Mouse (Mus musculus) hindbrain, embryonic 14.5 days (tissue): ENCODE measurements around the gene Iqch. TPM values are rescaled to one million over a fixed set of nuclear protein-coding genes. Genes with fewer than 3 reads are reported as not detected.
A peak's percentile ranks its signal among the peaks of the same experiment; 100 is the strongest.

Experiments used
- ATAC-seq: fragments of 200-750 bp; cut with Nextera tagmentation; 2 replicates; pipeline ENCODE4 v1.8.0; 2017; ENCODE audit warnings: moderate number of reproducible peaks, mild to moderate bottlenecking, moderate TSS enrichment, moderate library complexity; ENCODE audit not compliant: low FRiP score
- DNase-seq: peaks from one replicate; pipeline ENCODE4 v3.0.0-alpha.2; 2015; ENCODE audit warnings: low spot score
- H3K27ac ChIP-seq: fragments of 300-500 bp; sonication (generic); 2 replicates; pipeline ENCODE4 v1.5.1; 2014; ENCODE audit warnings: mild to moderate bottlenecking, moderate library complexity
- H3K27me3 ChIP-seq: fragments of 300-500 bp; sonication (generic); 2 replicates; pipeline ENCODE4 v1.6.1; 2014; ENCODE audit warnings: mild to moderate bottlenecking, low read length, mixed read lengths; ENCODE audit not compliant: control insufficient read depth, insufficient read depth
- H3K36me3 ChIP-seq: fragments of 300-500 bp; sonication (generic); replicated peaks from 2 replicates; pipeline ENCODE4 v1.6.1; 2014; ENCODE audit not compliant: control insufficient read depth, insufficient read depth
- H3K4me1 ChIP-seq: fragments of 300-500 bp; sonication (generic); replicated peaks from 2 replicates; pipeline ENCODE4 v1.6.1; 2014; ENCODE audit warnings: antibody characterized with exemption, low read length, mixed read lengths; ENCODE audit not compliant: control insufficient read depth, insufficient read depth
- H3K4me2 ChIP-seq: fragments of 300-500 bp; sonication (generic); replicated peaks from 2 replicates; pipeline ENCODE4 v1.6.1; 2014; ENCODE audit warnings: mild to moderate bottlenecking, moderate library complexity
- H3K4me3 ChIP-seq: fragments of 300-500 bp; sonication (generic); replicated peaks from 2 replicates; pipeline ENCODE4 v1.5.1; 2014; ENCODE audit warnings: mild to moderate bottlenecking, low read length
- H3K9ac ChIP-seq: fragments of 300-500 bp; sonication (generic); 2 replicates; pipeline ENCODE4 v1.6.1; 2014
- H3K9me3 ChIP-seq: fragments of 300-500 bp; sonication (generic); 2 replicates; pipeline ENCODE4 v1.6.1; 2016; ENCODE audit warnings: low read length; ENCODE audit not compliant: control insufficient read depth
- WGBS: fragments of 180-500 bp; shearing (Covaris S2); extraction: QIAGEN DNeasy Blood & Tissue Kit; methylation state at CpG from one replicate; pipeline ENCODE4 v1.1.7; 2014; 5-methylcytosine and 5-hydroxymethylcytosine counted together
- polyA plus RNA-seq: library from polyadenylated mRNA; unstranded; fragments of >200 nt; fragmentation: Nextera tagmentation; extraction: Ambion mirVana; gene quantifications from 2 replicates; pipeline ENCODE4 v1.2.1, GENCODE M21; 2014

Gene Iqch
- polyA plus RNA-seq, 1 experiment from 2014 or later, result 0.37 TPM

DNA sequence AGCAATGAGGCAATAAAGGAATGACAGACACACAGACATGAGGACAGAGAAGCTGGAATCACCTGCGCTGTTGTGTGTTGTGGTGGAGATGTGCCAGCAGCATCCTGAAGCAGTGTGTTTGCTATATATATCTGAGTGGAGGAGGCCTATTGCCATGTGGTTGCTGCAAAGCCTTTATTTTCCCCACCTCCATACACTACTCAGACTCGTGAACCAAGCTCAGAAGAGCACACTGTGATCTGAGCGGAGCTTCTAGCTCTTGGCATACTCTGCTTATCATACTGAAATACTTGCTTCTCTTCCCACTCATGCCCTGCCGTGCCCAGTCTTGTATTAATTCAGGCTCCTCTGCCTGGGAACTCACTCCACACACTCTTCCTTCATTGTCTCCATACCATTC is 20.5 kb downstream of the Iqch start:
- Histone ChIP-seq H3K36me3 (no peaks in the 10 kb centered on the region), H3K4me1 (no peaks in the 10 kb centered on the region), H3K4me2 (no peak overlapping the region), H3K27ac (no peak overlapping the region), H3K4me3 (no peak overlapping the region), H3K9ac (no peak overlapping the region), H3K27me3 (no peaks in the 10 kb centered on the region), H3K9me3 (peaks cover 5% of the 10 kb centered on the region)
- 83% methylated on average over 4 of the region's 4 CpGs for WGBS
- DNase-seq (no peak), ATAC-seq (no peak)

DNA sequence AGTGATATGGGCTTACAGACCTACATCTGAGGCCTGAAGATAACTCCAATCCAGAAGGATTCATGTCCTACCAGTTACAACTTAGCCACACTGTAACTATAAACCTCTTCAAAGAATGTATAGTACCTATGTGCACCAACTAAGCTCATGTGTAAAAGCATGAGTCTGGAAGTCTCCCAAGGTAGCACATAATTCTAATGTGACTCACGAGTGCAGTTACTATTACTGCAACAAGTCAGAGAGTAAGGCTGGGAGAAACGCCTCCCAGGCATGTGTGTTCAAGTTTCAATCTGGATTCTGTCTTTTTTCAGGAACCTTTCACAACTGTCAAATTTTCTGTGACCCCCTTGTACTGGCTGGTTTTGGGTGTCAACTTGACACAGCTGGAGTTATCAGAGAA is 22.2 kb downstream of the Iqch start:
- WGBS, result 90% methylated on average over 2 of the region's 2 CpGs
- no peak for ATAC-seq

DNA sequence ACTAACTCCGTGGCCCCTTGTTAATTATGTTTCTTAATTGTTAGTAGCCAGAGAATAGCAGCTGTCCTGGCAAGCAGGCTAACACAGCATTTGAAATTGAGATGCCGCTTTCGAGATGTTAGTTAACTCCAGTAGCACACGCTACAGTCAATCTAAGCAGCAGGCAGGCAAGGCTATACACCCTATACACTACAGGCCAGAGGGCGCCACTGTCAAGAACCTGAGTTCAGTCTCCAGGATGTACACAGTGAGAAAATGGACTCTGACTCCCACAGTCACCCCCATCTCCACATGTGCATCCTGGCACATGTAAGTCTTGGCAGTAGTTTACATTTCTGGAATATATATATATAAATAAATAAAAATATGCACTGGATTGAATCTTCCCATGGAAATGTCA is 22.6 kb downstream of the Iqch start:
- no peaks in the 10 kb centered on the region for H3K27me3 ChIP-seq
- H3K9ac ChIP-seq, result no peak overlapping the region
- ATAC-seq (no peak), DNase-seq (no peak)
- no peaks in the 10 kb centered on the region for H3K36me3 ChIP-seq
- no peak overlapping the region for H3K4me2 ChIP-seq
- WGBS, result 86% methylated on average over 5 of the region's 5 CpGs
- H3K9me3 ChIP-seq, result no peaks in the 10 kb centered on the region
- no peak overlapping the region for H3K27ac ChIP-seq
- H3K4me1 ChIP-seq, result no peaks in the 10 kb centered on the region
- no peak overlapping the region for H3K4me3 ChIP-seq

More for the DNA sequence above, 22.2 kb downstream of the Iqch start:
- H3K9me3 ChIP-seq, result no peaks in the 10 kb centered on the region
- H3K4me1 ChIP-seq, result no peaks in the 10 kb centered on the region
- no peaks in the 10 kb centered on the region for H3K36me3 ChIP-seq
- H3K27me3 ChIP-seq, result no peaks in the 10 kb centered on the region
- no peak overlapping the region for H3K4me2 ChIP-seq
- H3K27ac ChIP-seq, result no peak overlapping the region
- H3K4me3 ChIP-seq, result no peak overlapping the region
- H3K9ac ChIP-seq, result no peak overlapping the region
- no peak for DNase-seq

DNA sequence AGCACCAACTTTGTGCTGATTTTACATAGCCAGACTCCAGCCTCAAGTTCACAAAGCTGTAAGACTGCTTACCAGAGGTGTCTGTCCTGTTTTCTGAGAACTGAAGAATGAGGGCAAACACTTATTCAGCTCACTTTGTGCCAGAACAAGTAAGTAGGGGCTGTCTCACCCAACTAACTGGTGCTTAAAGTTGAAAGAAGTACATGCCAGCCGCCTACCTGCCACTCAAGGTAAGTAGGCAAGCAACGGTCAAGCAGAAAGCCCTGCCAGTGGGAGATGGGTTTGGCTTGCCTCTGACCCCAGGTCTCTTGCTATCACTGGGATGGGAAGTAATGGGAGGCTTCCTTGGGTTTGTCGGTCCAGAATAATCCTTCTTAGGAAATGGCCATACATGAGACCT is 24.8 kb downstream of the Iqch start:
- H3K27me3 ChIP-seq, result no peaks in the 10 kb centered on the region
- H3K4me3 ChIP-seq, result no peak overlapping the region
- H3K27ac ChIP-seq, result no peak overlapping the region
- H3K9ac ChIP-seq, result no peak overlapping the region
- H3K9me3 ChIP-seq, result no peaks in the 10 kb centered on the region
- no peaks in the 10 kb centered on the region for H3K4me1 ChIP-seq
- 91% methylated on average over 3 of the region's 3 CpGs for WGBS
- no peak for DNase-seq
- no peaks in the 10 kb centered on the region for H3K36me3 ChIP-seq
- no peak overlapping the region for H3K4me2 ChIP-seq
- no peak for ATAC-seq

DNA sequence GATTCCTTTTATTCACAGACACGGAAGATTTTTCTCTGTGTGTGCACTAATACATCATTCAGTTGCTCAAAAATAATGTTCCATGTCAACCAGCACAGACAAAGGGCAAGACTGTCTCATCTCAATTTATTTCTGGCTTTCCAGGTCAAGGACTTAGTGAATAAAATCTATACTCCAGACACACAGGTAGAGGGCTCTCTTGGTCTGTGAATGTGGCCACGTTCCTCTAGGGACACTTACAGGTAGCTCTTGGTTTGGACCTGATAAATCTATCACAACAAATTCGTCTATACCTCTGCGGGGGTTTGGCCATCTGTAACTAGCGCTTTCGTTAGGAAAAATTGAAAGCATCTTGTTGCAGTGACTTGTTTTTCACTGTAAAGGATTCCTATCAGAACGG is 29.4 kb downstream of the Iqch start:
- WGBS, result 79% methylated on average over 7 of the region's 7 CpGs
- peaks cover 16% of the 10 kb centered on the region for H3K4me1 ChIP-seq
- no peak overlapping the region for H3K4me3 ChIP-seq
- H3K27ac ChIP-seq, result no peak overlapping the region
- no peak overlapping the region for H3K4me2 ChIP-seq
- ATAC-seq (no peak), DNase-seq (no peak)
- no peaks in the 10 kb centered on the region for H3K9me3 ChIP-seq
- no peak overlapping the region for H3K9ac ChIP-seq
- H3K27me3 ChIP-seq, result no peaks in the 10 kb centered on the region
- H3K36me3 ChIP-seq, result no peaks in the 10 kb centered on the region

DNA sequence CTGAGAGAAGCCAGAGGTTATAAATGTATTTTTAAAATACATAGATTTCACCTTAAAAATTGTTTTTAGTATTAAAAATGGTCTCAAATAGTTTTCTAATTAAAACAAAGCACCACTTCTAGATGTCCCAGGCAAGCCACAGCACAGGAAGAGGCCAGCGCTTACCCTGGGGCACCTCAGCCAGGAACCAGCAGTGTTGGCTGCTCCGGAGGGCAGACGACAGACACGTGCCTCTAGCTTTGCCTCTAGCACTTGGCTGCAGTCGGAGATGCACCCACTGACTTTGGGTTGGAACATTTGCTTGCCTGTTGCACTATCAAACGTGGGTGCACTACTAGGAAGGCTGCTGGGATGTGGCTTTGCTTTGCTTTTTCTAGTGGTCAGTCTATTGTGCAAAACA is 30.4 kb downstream of the Iqch start:
- H3K4me2 ChIP-seq, result no peak overlapping the region
- WGBS, result 40% methylated on average over 6 of the region's 6 CpGs
- no peak for DNase-seq
- H3K27ac ChIP-seq, result no peak overlapping the region
- peaks cover 16% of the 10 kb centered on the region for H3K4me1 ChIP-seq
- no peaks in the 10 kb centered on the region for H3K27me3 ChIP-seq
- H3K9me3 ChIP-seq, result no peaks in the 10 kb centered on the region
- no peak overlapping the region for H3K4me3 ChIP-seq
- ATAC-seq, result no peak
- H3K36me3 ChIP-seq, result no peaks in the 10 kb centered on the region
- H3K9ac ChIP-seq, result no peak overlapping the region

DNA sequence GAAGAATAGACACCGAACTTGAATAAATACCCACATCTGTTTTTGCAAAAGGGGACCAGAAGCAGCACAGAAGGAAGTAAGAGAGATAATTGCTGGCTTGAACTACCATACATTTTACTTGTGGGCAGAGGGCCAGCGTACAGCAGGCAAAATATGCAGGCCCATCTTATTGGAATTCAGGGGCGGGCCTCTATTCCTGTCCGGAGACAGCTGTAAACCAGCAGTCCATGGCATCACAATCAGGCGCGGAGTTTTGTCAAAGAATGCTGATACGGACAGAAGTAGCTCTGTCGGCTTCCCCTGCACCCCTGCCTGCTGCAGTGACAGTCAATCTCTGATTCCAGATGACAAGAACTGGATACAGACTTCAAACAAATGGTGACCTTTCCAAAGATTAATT is 33.5 kb downstream of the Iqch start:
- Histone ChIP-seq H3K9ac (no peak overlapping the region), H3K4me2 (peak overlapping the region; percentile 20), H3K27me3 (no peaks in the 10 kb centered on the region), H3K9me3 (no peaks in the 10 kb centered on the region), H3K4me1 (peaks cover 16% of the 10 kb centered on the region), H3K36me3 (no peaks in the 10 kb centered on the region), H3K27ac (no peak overlapping the region), H3K4me3 (no peak overlapping the region)
- DNase-seq (peak; percentile 53), ATAC-seq (no peak)
- whole genome bisulfite sequencing, result 11% methylated on average over 8 of the region's 8 CpGs

DNA sequence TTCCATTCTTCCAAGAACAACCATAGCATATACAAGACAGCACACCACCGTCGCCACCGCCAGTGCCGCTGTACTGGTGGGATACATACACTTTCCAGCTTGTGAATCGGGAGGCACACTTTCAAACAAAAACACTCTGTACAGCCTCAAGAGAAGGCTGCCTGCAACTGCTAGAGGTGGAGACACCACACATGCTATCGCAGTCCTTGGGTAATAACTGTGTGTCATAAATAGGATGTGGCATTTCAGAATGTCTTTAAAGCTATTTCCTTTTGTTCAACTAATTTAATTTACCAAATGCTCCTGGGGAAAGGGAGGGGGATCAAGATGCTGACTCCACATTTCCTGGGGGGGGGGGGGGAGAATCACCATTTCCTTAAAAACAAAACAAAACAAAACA is 34.0 kb downstream of the Iqch start:
- DNase-seq (no peak), ATAC-seq (no peak)
- 65% methylated on average over 6 of the region's 6 CpGs for WGBS

DNA sequence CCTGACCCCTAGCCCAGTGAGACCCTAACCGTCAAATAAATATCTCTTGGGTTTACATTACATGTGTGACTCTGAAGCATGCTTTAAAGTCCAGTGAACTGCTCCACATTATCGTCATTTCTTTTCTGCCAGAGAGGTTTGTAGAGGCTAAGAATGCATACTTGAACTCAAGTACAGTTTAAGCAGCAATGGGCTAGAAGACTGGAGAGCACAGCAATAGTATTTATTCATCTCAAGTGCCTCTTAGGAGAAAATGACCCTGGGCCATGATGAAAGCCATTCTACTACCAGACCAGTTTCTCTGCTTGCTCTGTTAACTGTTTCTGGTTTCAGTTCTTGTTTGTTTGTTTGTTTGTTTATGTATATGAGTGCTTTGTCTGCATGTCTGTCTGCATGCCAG is 38.9 kb downstream of the Iqch start:
- H3K9me3 ChIP-seq, result no peaks in the 10 kb centered on the region
- peaks cover 13% of the 10 kb centered on the region for H3K4me1 ChIP-seq
- DNase-seq (no peak), ATAC-seq (no peak)
- H3K27me3 ChIP-seq, result no peaks in the 10 kb centered on the region
- WGBS, result 93% methylated on average over 2 of the region's 2 CpGs
- H3K9ac ChIP-seq, result no peak overlapping the region
- H3K27ac ChIP-seq, result no peak overlapping the region
- no peak overlapping the region for H3K4me2 ChIP-seq
- no peak overlapping the region for H3K4me3 ChIP-seq
- H3K36me3 ChIP-seq, result no peaks in the 10 kb centered on the region

More for the DNA sequence above, 34.0 kb downstream of the Iqch start:
- H3K27ac ChIP-seq, result peak overlapping the region; percentile 55; the same call in 1 of the 2 replicates
- H3K4me1 ChIP-seq, result peaks cover 16% of the 10 kb centered on the region
- H3K27me3 ChIP-seq, result no peaks in the 10 kb centered on the region
- no peaks in the 10 kb centered on the region for H3K9me3 ChIP-seq
- H3K4me2 ChIP-seq, result peak overlapping the region; percentile 20; the same call in 1 of the 2 replicates
- no peak overlapping the region for H3K4me3 ChIP-seq
- H3K9ac ChIP-seq, result no peak overlapping the region
- no peaks in the 10 kb centered on the region for H3K36me3 ChIP-seq

DNA sequence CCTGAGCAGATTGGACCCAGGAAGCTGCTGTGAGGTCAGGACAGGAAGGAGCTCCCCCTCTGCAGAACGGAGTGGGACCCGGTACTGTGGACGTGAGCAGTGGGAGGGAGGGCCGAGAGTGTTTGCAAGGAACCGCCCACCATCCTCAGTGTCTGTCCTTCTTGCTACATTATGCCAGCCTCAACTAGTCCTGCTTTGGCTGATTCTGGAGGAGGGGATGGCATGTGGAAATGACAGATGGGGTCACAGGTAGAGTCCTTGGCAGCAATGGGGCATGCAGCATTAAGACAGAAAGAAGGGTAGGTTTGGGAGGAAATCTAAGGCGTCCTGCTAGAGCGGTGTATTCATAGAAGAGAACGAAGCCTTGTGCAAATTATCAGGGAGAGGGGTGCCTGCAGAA is 40.4 kb downstream of the Iqch start:
- Histone ChIP-seq H3K4me1 (peaks cover 7% of the 10 kb centered on the region; the same call in 1 of the 2 replicates), H3K4me2 (no peak overlapping the region), H3K9ac (no peak overlapping the region), H3K9me3 (no peaks in the 10 kb centered on the region), H3K27ac (no peak overlapping the region), H3K4me3 (no peak overlapping the region), H3K36me3 (no peaks in the 10 kb centered on the region), H3K27me3 (no peaks in the 10 kb centered on the region)
- ATAC-seq (no peak), DNase-seq (no peak)
- 62% methylated on average over 8 of the region's 8 CpGs for WGBS
